Mouse (Mus musculus): ENCODE measurements at regions not wholly inside any gene's neighbourhood (a gene's known extent, or its start where the extent isn't known, plus 50 kb on each side); places are given as distances from the start of the nearest gene placed in this dataset.

DNA sequence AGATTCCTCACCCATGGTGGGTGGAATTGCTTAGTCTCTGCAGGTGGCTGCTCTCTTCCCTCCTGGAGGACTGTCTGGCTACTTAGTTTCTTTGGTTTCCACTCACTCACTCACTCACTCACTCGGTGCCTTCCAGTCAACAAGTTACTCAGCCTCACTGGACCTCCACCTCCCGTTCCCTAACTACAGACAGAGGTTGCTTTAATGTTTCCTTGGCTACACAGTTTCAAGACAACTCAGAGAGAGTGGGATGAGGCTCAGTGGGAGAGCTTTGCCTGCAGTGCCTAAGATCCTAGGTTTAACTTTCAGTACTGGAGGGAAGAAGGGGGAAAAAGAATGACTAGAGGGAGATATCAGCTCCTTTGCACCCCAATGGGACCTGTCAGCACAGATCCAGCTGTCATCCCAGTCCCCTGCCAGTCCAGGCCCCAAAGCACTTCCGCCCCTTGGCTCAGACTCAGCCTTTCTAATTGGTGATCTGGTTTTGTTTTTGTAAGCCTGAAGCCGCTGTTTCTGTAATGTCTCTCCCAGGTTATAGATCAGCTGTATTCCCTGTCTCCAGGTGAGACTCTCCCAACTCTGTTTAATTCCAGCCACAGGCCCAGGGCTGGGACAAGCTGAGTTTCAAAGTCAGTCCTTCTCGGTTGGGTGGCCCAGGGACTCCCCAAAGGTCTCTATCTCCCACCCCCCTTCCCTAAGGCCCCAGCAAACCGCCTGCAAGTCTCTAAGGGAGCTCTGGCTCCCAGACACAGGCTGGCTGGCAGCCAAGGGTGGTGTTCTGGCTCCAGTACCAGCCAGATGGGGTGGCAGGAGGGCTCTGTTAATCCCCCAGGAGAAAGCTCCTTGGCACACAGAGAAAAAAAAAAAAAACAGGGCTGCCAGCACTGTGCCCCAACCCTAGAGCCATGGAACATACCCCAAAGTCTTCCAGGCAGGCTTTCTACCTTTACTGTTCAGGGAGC, 60.5 kb upstream of the Cdon start:
- ATAC-seq (ENCODE audit: low TSS enrichment): peak; percentile 75

GRCm38 (mm10) chr9:35361432-35361831, 59.5 kb upstream of the Cdon start:
- ATAC-seq (ENCODE audit: low TSS enrichment): no peak

DNA sequence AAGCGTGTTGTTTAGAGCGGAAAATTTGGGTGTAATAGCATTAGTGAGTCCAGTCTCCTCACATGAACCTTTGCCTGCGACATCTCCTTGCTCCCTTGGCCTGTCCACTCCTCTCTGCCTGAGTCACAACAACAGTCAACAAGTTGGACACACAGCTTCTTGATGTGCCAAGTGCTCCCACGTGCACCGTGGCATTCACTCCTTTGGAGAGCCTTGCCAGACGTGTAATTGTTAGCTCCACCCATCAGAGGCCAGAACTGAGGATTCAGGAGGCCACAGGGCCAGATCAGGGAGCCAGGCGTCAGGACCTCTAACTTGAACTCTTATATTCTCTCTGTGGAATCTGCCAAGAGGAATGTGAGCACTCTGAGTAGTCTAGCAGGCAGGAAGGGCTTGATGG, 58.7 kb upstream of the Cdon start:
- ATAC-seq (ENCODE audit: low TSS enrichment): no peak

GRCm38 (mm10) chr9:35363079-35363478, 57.8 kb upstream of the Cdon start:
- no peak for ATAC-seq (ENCODE audit: low TSS enrichment)

GRCm38 (mm10) chr9:35363936-35364335, 57.0 kb upstream of the Cdon start:
- ATAC-seq (ENCODE audit: low TSS enrichment): peak; percentile 87

DNA sequence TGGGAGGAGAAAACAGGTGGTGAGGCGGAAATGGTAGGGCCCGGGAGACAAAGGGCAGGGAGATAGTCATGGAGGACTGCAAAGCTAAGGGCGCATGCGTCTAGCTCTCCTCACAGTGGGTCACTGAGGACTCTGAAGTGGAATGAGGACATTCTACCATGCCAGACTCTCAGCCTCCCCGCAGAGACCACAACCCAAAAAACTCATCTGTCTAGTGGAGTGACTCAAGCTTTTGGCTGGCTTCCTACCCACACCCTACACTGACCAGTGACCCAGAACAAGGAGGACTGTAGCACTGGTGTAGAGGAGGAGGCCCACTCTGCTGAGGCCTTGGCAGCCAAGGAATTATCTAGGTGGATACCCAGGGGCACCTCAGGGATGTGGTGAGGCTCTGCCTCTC, 55.0 kb upstream of the Cdon start:
- ATAC-seq (ENCODE audit: low TSS enrichment): no peak

DNA sequence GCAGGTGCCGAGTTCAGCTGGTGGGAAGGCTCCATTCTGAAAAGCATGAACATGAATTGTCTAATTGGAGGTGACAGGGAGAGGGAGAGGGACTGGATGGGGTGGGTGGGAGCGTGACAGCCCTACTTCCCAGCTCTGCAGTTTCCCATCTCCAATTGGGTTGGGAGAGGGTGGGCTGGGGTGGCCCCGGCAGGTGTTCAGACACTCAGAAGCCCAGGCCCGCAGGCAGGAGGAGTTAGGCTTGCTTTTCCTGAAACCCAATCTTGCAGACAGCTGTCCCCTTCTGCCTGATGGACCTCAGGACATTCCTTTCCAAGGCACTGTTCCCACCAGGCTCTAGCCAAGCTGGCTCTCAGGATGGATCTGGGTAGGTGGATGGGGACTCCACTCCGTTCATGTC, 51.9 kb upstream of the Cdon start:
- ATAC-seq (ENCODE audit: low TSS enrichment): no peak

- ATAC-seq (ENCODE audit: low TSS enrichment): no peak
These were observed 50.9 kb upstream of the Cdon start for GRCm38 (mm10) chr9:35370031-35370430.

DNA sequence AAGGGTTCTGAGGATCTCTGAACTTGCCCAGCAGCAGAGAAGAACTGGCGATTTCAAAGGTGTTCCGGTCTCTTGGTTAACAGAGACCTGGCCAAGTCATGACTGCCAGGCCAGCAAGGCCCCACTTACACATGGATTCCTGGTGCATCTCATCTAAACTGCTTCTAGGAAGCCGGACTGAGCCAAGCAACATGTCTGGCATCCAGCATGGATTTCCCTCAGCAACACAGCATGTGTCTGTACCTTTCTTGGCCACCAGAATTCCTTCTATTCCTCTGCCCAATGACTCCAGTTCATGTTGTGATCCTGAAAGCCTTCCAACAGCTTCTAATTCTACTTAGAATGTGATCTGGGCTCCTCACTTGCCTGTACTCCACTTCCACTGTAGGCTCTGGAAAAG, 50.0 kb upstream of the Cdon start:
- no peak for ATAC-seq (ENCODE audit: low TSS enrichment)
